Mouse (Mus musculus) ES-E14 (cell line): ENCODE results near the gene Vamp8.

ENCODE experiments used
- HCFC1 ChIP-seq: IDR thresholded peaks from 2 replicates; pipeline ENCODE4 v1.6.1; 2012; ENCODE audit warnings: low read length, inconsistent platforms, borderline replicate concordance; ENCODE audit not compliant: insufficient read depth
- MAFK ChIP-seq: IDR thresholded peaks from 2 replicates; pipeline ENCODE4 v1.6.1; 2014; ENCODE audit warnings: mild to moderate bottlenecking, low read depth, low read length, inconsistent platforms; ENCODE audit not compliant: insufficient read depth
- ZC3H11A ChIP-seq: IDR thresholded peaks from 2 replicates; pipeline ENCODE4 v1.6.1; 2012; ENCODE audit warnings: low read depth, mild to moderate bottlenecking, inconsistent platforms, low read length, borderline replicate concordance
- ZNF384 ChIP-seq: IDR thresholded peaks from 2 replicates; pipeline ENCODE4 v1.6.1; 2012; ENCODE audit warnings: low read depth, low read length, inconsistent platforms

DNA sequence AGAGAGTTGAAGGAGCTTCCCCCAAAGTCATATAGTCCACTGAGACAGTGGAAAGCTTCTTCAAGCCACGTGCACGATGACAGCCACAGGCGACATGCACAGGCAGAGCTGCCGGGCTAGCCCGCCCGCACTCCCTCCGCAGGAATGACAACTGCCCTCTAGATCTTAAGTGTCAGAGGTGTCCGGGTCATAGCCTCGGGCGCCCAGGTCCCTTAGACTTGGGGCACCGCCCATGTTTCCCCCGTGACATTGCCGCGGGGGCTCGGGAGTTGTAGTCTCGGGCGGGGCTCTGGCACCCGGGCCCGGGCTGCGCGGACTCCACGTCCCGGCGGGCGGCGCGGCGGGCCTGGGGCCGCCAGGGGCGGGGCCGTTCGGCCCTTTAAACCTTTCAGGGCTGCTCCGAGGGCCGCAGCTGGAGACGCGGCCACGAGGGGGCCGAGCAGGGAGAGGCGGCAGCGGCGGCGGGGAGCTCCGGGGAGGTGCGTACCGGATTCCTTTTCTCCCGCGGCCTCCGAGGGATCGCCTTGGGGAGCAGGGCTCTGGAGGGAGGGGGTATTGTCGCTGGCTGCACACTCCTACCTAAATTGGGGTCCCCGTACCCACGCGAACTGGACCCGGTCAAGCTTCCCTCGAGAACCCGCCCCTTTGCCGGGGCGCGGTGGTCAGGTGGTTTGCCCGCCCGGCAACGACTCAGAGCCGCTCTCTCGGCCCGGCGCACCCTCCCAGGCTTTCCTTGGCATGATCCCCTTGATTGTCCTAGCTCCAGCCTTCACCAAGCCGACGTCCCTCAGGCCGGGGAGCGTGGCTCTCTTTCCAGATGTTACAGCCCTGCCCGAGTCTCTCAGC lies 35.2 kb downstream of the Vamp8 start, which contains the start of gene Tmem150a:
- TF ChIP-seq ZNF384 (no peak), ZC3H11A (no peak), HCFC1 (peak; percentile 85), MAFK (no peak)
